In the genomic region with DNA sequence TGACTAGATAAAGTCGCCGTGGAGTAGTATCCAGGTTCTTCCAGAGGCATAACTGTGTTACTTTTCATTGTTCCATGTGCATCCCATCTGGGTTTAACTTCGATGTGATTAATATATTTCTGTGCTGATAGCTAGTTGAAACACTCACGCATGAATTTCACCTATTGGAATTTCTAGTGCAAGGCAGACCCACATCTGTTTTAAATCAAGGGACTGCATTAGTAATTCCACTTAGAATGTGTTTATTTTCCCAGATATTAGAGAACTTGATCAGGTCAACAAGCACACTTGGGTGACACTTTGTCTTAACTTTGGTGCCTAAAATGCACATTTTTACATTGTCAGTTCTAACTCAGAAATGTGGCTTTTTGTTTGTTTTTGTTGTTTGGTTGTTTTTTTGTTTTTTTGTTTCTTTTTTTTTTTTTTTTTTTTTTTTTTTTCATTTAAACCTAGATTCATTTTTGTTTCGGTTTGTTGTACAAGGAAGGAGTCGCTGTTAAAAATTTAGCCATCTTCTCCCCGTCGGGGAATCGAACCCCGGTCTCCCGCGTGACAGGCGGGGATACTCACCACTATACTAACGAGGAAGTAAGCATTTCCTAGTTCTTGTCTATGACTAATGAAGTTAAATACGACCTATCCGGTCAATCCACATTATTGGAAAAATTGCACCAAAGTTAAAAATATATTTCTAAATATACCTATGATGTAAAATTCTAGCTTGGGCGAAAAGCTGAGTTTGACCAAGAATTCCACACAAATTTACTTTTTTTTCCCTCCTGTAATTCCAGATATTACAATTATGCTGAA, we compare ENCODE assay signal across 8 mouse cellular contexts. TPM values are rescaled to one million over a fixed set of nuclear protein-coding genes. Genes with fewer than 3 reads are reported as not detected.
DNase-seq lines count a peak whose midpoint lies in the region; ATAC-seq and TF ChIP-seq lines count a peak whose summit lies in the region.

No protein-coding gene starts in this region.

- H3K27ac ChIP-seq in MEL (ENCODE audit: control insufficient read depth, low read depth, low read length), result no peak overlapping the region
- H3K27ac ChIP-seq in heart, embryonic 14.5 days (replicated peaks in 1 of 2; ENCODE audit: control insufficient read depth in 1 of 2, insufficient read depth in 1 of 2, low read depth in 2 of 2, low read length in 2 of 2), result no peak overlapping the region
- no peak overlapping the region for H3K27ac ChIP-seq in stomach, postnatal 0 days (replicated peaks)

- H3K4me1 ChIP-seq in MEL (ENCODE audit: control insufficient read depth in 1 of 2, insufficient read depth in 2 of 2, low read length in 2 of 2), result no peaks in the 10 kb centered on the region; a peak in 1 of 4 replicates
- peaks cover 4% of the 10 kb centered on the region in 2 experiments; a peak in 2 of 4 replicates for H3K4me1 ChIP-seq in heart, embryonic 14.5 days (ENCODE audit: control insufficient read depth in 2 of 2, insufficient read depth in 2 of 2, low read length in 2 of 2)
- peaks cover 42% of the 10 kb centered on the region for H3K4me1 ChIP-seq in megakaryocyte, embryonic 14.5 days
- H3K4me1 ChIP-seq in stomach, postnatal 0 days (replicated peaks; ENCODE audit: control insufficient read depth, insufficient read depth), result no peaks in the 10 kb centered on the region

- no peak for TF ChIP-seq EP300 in MEL (IDR thresholded peaks at IDR 0.05; ENCODE audit: low read depth in 1 of 2, low read length in 2 of 2)
- TF ChIP-seq EP300 in stomach, postnatal 0 days (optimal IDR thresholded peaks at IDR 0.05), result no peak

- peak overlapping the region; percentile 50 for H3K4me2 ChIP-seq in heart, embryonic 14.5 days (ENCODE audit: low read length)
- H3K4me2 ChIP-seq in stomach, postnatal 0 days (replicated peaks; ENCODE audit: low read depth), result no peak overlapping the region

- no peaks in the 10 kb centered on the region for H3K27me3 ChIP-seq in MEL (ENCODE audit: control insufficient read depth in 1 of 2, insufficient read depth in 2 of 2, low read length in 2 of 2)
- H3K27me3 ChIP-seq in heart, embryonic 14.5 days (ENCODE audit: control insufficient read depth, insufficient read depth, low read length), result no peaks in the 10 kb centered on the region
- no peaks in the 10 kb centered on the region for H3K27me3 ChIP-seq in megakaryocyte, embryonic 14.5 days (replicated peaks)
- no peaks in the 10 kb centered on the region for H3K27me3 ChIP-seq in stomach, postnatal 0 days (ENCODE audit: control insufficient read depth, insufficient read depth, low read length)

- WGBS in heart, embryonic 14.5 days, result 14% methylated on average over 17 of the region's 17 CpGs
- WGBS in stomach, postnatal 0 days, result 17% methylated on average over 17 of the region's 17 CpGs

- peak; percentile 33 to 54 for DNase-seq in frontal cortex, postnatal 25 days (ENCODE audit: low spot score in 2 of 2)
- peak; percentile 81 for DNase-seq in MEL (ENCODE audit: low read depth, low spot score)
- peak; percentile 85 for DNase-seq in embryo, embryonic 10 days (ENCODE audit: low spot score)
- DNase-seq in left cerebral cortex, postnatal 10 days (ENCODE audit: extremely low spot score in 1 of 2, low spot score in 2 of 2), result peak; percentile 49 to 61
- peak; percentile 68 for DNase-seq in stomach, postnatal 0 days (ENCODE audit: low spot score)

- TF ChIP-seq CTCF in MEL (IDR thresholded peaks at IDR 0.05 in 2 of 3, conservative IDR thresholded peaks at IDR 0.05 in 1 of 3; ENCODE audit: control insufficient read depth in 1 of 3, insufficient read depth in 1 of 3, low read depth in 2 of 3, low read length in 3 of 3, poor library complexity in 1 of 3, severe bottlenecking in 1 of 3), result no peak
- TF ChIP-seq CTCF in stomach, postnatal 0 days (IDR thresholded peaks at IDR 0.05; ENCODE audit: low read depth), result no peak

- peaks cover 0 to 9% of the 10 kb centered on the region in 2 experiments; a peak in 2 of 4 replicates for H3K36me3 ChIP-seq in MEL (ENCODE audit: control insufficient read depth in 1 of 2, insufficient read depth in 2 of 2, low read length in 2 of 2)
- H3K36me3 ChIP-seq in heart, embryonic 14.5 days (ENCODE audit: control insufficient read depth, insufficient read depth, low read length), result no peaks in the 10 kb centered on the region
- no peaks in the 10 kb centered on the region for H3K36me3 ChIP-seq in megakaryocyte, embryonic 14.5 days (replicated peaks; ENCODE audit: low read length)
- no peaks in the 10 kb centered on the region for H3K36me3 ChIP-seq in stomach, postnatal 0 days (ENCODE audit: control insufficient read depth, insufficient read depth, low read length)

- intact Hi-C loops in left cerebral cortex, postnatal 10 days (cut with DNase I), result loop anchor here (5.0 kb wide), 1 partner anchor 87 kb away; no protein-coding TSS in a partner anchor

- peak overlapping the region; percentile 58 for H3K9ac ChIP-seq in MEL (ENCODE audit: control insufficient read depth, low read depth, low read length, poor library complexity, severe bottlenecking)
- H3K9ac ChIP-seq in heart, embryonic 14.5 days (ENCODE audit: low read length), result no peak overlapping the region
- no peak overlapping the region for H3K9ac ChIP-seq in stomach, postnatal 0 days (ENCODE audit: low read length)

- TF ChIP-seq POLR2A in MEL (IDR thresholded peaks at IDR 0.05; ENCODE audit: control insufficient read depth in 1 of 2, insufficient read depth in 1 of 2, low read depth in 1 of 2, low read length in 2 of 2, poor library complexity in 1 of 2), result no peak

- H3K4me3 ChIP-seq in MEL (ENCODE audit: control insufficient read depth in 1 of 2, insufficient read depth in 1 of 2, low read depth in 2 of 2, low read length in 2 of 2), result peak overlapping the region; percentile 20 to 49
- H3K4me3 ChIP-seq in heart, embryonic 14.5 days (ENCODE audit: control insufficient read depth in 1 of 2, insufficient read depth in 1 of 2, low read depth in 1 of 2, low read length in 2 of 2), result peak overlapping the region in 1 of 2 experiments; percentile 18; a peak in 2 of 4 replicates
- peak overlapping the region; percentile 86 for H3K4me3 ChIP-seq in megakaryocyte, embryonic 14.5 days (replicated peaks)
- no peak overlapping the region for H3K4me3 ChIP-seq in stomach, postnatal 0 days (ENCODE audit: low read depth, low read length)

- H3K79me2 ChIP-seq in MEL (ENCODE audit: control insufficient read depth, insufficient read depth, low read length, poor library complexity), result no peaks in the 10 kb centered on the region

- no peak for ATAC-seq in frontal cortex, adult (ENCODE audit: low TSS enrichment)
- no peak for ATAC-seq in heart, embryonic 14.5 days (ENCODE audit: insufficient number of reproducible peaks, insufficient read depth, low FRiP score, low read depth)
- ATAC-seq in stomach, postnatal 0 days (ENCODE audit: low FRiP score, low TSS enrichment), result no peak

- no peak for TF ChIP-seq RAD21 in MEL (IDR thresholded peaks at IDR 0.05; ENCODE audit: low read depth, low read length)

- H3K9me3 ChIP-seq in MEL (replicated peaks; ENCODE audit: insufficient read depth, low read length), result no peaks in the 10 kb centered on the region
- no peaks in the 10 kb centered on the region for H3K9me3 ChIP-seq in heart, embryonic 14.5 days (ENCODE audit: control insufficient read depth, low read length)
- H3K9me3 ChIP-seq in megakaryocyte, embryonic 14.5 days, result no peaks in the 10 kb centered on the region
- H3K9me3 ChIP-seq in stomach, postnatal 0 days (ENCODE audit: control insufficient read depth, low read length), result no peaks in the 10 kb centered on the region

TF ChIP-seq in MEL, 35 proteins besides CTCF, POLR2A, EP300 and RAD21:
- TF ChIP-seq SIN3A (IDR thresholded peaks at IDR 0.05; ENCODE audit: low read length) (no peak), TBP (IDR thresholded peaks at IDR 0.05; ENCODE audit: low read depth, low read length) (peak; percentile 99)

RNA-seq across cellular contexts. Expression of a gene that starts 9.7 kb away (rescaled TPM):
- 0.42 and 0.52 TPM in 2 replicates for total RNA-seq in MEL (2012; rRNA removed)
- 1 to 10 TPM in 1 of 2 experiments, not detected in 1; 1.0 TPM for polyA plus RNA-seq in MEL (2012; ENCODE audit: insufficient read depth in 1 of 2, insufficient read length in 2 of 2, low read depth in 1 of 2, low replicate concordance in 2 of 2, missing spikeins in 1 of 2)
- 6.0 and 7.1 TPM in 2 replicates for polyA plus RNA-seq in heart, embryonic 14.5 days (2014; fragmentation: Nextera tagmentation; extraction: Ambion mirVana)
- total RNA-seq in left cerebral cortex, postnatal 10 days (2021), result 1 to 10 TPM; 3.9 to 5.1 TPM
- not detected in 2 replicates for polyA plus RNA-seq in megakaryocyte, embryonic 14.5 days (2012; ENCODE audit: insufficient read depth, low replicate concordance)
- polyA plus RNA-seq in stomach, postnatal 0 days (2015; fragmentation: Nextera tagmentation; extraction: Ambion mirVana), result 1.4 and 1.6 TPM in 2 replicates

RNA-seq across cellular contexts. Expression of a gene that starts 45.8 kb away (rescaled TPM):
- not detected in 2 replicates for total RNA-seq in MEL (2012; rRNA removed)
- polyA plus RNA-seq in MEL (2012; ENCODE audit: insufficient read depth in 1 of 2, insufficient read length in 2 of 2, low read depth in 1 of 2, low replicate concordance in 2 of 2, missing spikeins in 1 of 2), result not detected
- polyA plus RNA-seq in heart, embryonic 14.5 days (2014; fragmentation: Nextera tagmentation; extraction: Ambion mirVana), result not detected in 2 replicates
- not detected for total RNA-seq in left cerebral cortex, postnatal 10 days (2021)
- not detected in 2 replicates for polyA plus RNA-seq in megakaryocyte, embryonic 14.5 days (2012; ENCODE audit: insufficient read depth, low replicate concordance)
- polyA plus RNA-seq in stomach, postnatal 0 days (2015; fragmentation: Nextera tagmentation; extraction: Ambion mirVana), result 0.05 TPM in 1 of 2 replicates, not detected in the other
